Mouse (Mus musculus) stomach, postnatal 0 days (tissue): ENCODE data around the gene Gal3st2b.
"Not testable (repeated sequence)": the region's sequence is repeated elsewhere in the genome, so short reads cannot be mapped to it uniquely, and the experiment has no call there.

Experiments
- CTCF ChIP-seq: IDR thresholded peaks from 2 replicates; pipeline ENCODE4 v1.5.1; 2016; ENCODE audit warnings: antibody characterized with exemption, low read depth, mild to moderate bottlenecking, moderate library complexity
- EP300 ChIP-seq: optimal IDR thresholded peaks from 2 replicates; pipeline ENCODE3; 2016; ENCODE audit warnings: antibody characterized with exemption

GRCm38 (mm10) chr1:93975764-93976163 is 57.7 kb downstream of the Gal3st2b start:
- not testable (repeated sequence) for TF ChIP-seq CTCF, EP300
